Mouse (Mus musculus) liver, embryonic 14.5 days (tissue): Measurements from ENCODE around the gene Arih2.

Experiments used
- CTCF ChIP-seq: IDR thresholded peaks from 2 replicates; pipeline ENCODE4 v1.5.1; 2016; ENCODE audit warnings: antibody characterized with exemption, low read depth, control low read depth
- EP300 ChIP-seq: IDR thresholded peaks from 2 replicates; pipeline ENCODE4 v1.6.1; 2016; ENCODE audit warnings: antibody characterized with exemption, low read depth

- TF ChIP-seq CTCF (no peak), EP300 (no peak)
Observed at GRCm38 (mm10) chr9:108591462-108591861, 57.7 kb downstream of the Arih2 start.
